Mouse (Mus musculus): ENCODE data around the gene Tpd52l2. TPM values are rescaled to one million over a fixed set of nuclear protein-coding genes. Genes with fewer than 3 reads are reported as not detected.

Gene Tpd52l2
- polyA plus RNA-seq, 1 experiment from 2014 or later: 149 TPM

GRCm38 (mm10) chr2:181548682-181549081 lies 51.7 kb downstream of the Tpd52l2 start:
- Histone ChIP-seq H3K4me2 (no peak overlapping the region), H3K9me3 (ENCODE audit: control insufficient read depth, low read length) (no peaks in the 10 kb centered on the region), H3K4me3 (ENCODE audit: low read depth, low read length) (no peak overlapping the region), H3K9ac (ENCODE audit: low read length) (no peak overlapping the region), H3K4me1 (ENCODE audit: control insufficient read depth, insufficient read depth, low read length) (no peaks in the 10 kb centered on the region), H3K27ac (ENCODE audit: low read depth, low read length) (no peak overlapping the region), H3K36me3 (ENCODE audit: control insufficient read depth, insufficient read depth, low read length) (peaks cover 38% of the 10 kb centered on the region), H3K27me3 (ENCODE audit: control insufficient read depth, insufficient read depth, low read length) (no peaks in the 10 kb centered on the region)
- ATAC-seq (ENCODE audit: low FRiP score) (no peak), DNase-seq (ENCODE audit: low spot score, missing footprints) (peak; percentile 26)
- WGBS: 91% methylated on average over 5 of the region's 5 CpGs

GRCm38 (mm10) chr2:181550233-181550632 lies 53.3 kb downstream of the Tpd52l2 start:
- no peaks in the 10 kb centered on the region for H3K27me3 ChIP-seq (ENCODE audit: control insufficient read depth, insufficient read depth, low read length)
- 100% methylated on average over 2 of the region's 2 CpGs for WGBS
- DNase-seq (ENCODE audit: low spot score, missing footprints): peak; percentile 65
- no peak overlapping the region for H3K4me2 ChIP-seq
- H3K9me3 ChIP-seq (ENCODE audit: control insufficient read depth, low read length): no peaks in the 10 kb centered on the region
- no peak overlapping the region for H3K27ac ChIP-seq (ENCODE audit: low read depth, low read length)
- no peaks in the 10 kb centered on the region for H3K4me1 ChIP-seq (ENCODE audit: control insufficient read depth, insufficient read depth, low read length)
- no peak overlapping the region for H3K4me3 ChIP-seq (ENCODE audit: low read depth, low read length)
- peaks cover 38% of the 10 kb centered on the region for H3K36me3 ChIP-seq (ENCODE audit: control insufficient read depth, insufficient read depth, low read length)
- ATAC-seq (ENCODE audit: low FRiP score): no peak
- H3K9ac ChIP-seq (ENCODE audit: low read length): no peak overlapping the region

GRCm38 (mm10) chr2:181553772-181554171 lies 56.8 kb downstream of the Tpd52l2 start:
- Histone ChIP-seq H3K36me3 (ENCODE audit: control insufficient read depth, insufficient read depth, low read length) (peaks cover 28% of the 10 kb centered on the region), H3K9me3 (ENCODE audit: control insufficient read depth, low read length) (no peaks in the 10 kb centered on the region), H3K9ac (ENCODE audit: low read length) (no peak overlapping the region), H3K27me3 (ENCODE audit: control insufficient read depth, insufficient read depth, low read length) (no peaks in the 10 kb centered on the region), H3K27ac (ENCODE audit: low read depth, low read length) (no peak overlapping the region), H3K4me2 (no peak overlapping the region), H3K4me3 (ENCODE audit: low read depth, low read length) (no peak overlapping the region), H3K4me1 (ENCODE audit: control insufficient read depth, insufficient read depth, low read length) (no peaks in the 10 kb centered on the region)
- DNase-seq (ENCODE audit: low spot score, missing footprints) (no peak), ATAC-seq (ENCODE audit: low FRiP score) (no peak)

- H3K4me3 ChIP-seq (ENCODE audit: low read depth, low read length): no peak overlapping the region
- H3K9ac ChIP-seq (ENCODE audit: low read length): no peak overlapping the region
- 92% methylated on average over 3 of the region's 3 CpGs for WGBS
- H3K27ac ChIP-seq (ENCODE audit: low read depth, low read length): no peak overlapping the region
- H3K4me2 ChIP-seq: no peak overlapping the region
- no peaks in the 10 kb centered on the region for H3K9me3 ChIP-seq (ENCODE audit: control insufficient read depth, low read length)
- H3K36me3 ChIP-seq (ENCODE audit: control insufficient read depth, insufficient read depth, low read length): no peaks in the 10 kb centered on the region
- DNase-seq (ENCODE audit: low spot score, missing footprints) (no peak), ATAC-seq (ENCODE audit: low FRiP score) (no peak)
- no peaks in the 10 kb centered on the region for H3K4me1 ChIP-seq (ENCODE audit: control insufficient read depth, insufficient read depth, low read length)
- no peaks in the 10 kb centered on the region for H3K27me3 ChIP-seq (ENCODE audit: control insufficient read depth, insufficient read depth, low read length)
Observed at GRCm38 (mm10) chr2:181567338-181567737, 70.4 kb downstream of the Tpd52l2 start.

Other genes starting within 250 kb of the Tpd52l2 start
- 18.9 and 19.7 TPM in 2 replicates for gene Gmeb2, start 209.1 kb upstream of the Tpd52l2 start, polyA plus RNA-seq (2014; fragmentation: Nextera tagmentation; extraction: Ambion mirVana)
- 357 and 359 TPM in 2 replicates for gene Stmn3, start 182.6 kb upstream of the Tpd52l2 start, polyA plus RNA-seq (2014; fragmentation: Nextera tagmentation; extraction: Ambion mirVana)
- gene Rtel1, start 177.4 kb upstream of the Tpd52l2 start, polyA plus RNA-seq (2014; fragmentation: Nextera tagmentation; extraction: Ambion mirVana): 50.8 and 57.8 TPM in 2 replicates
- 34.5 and 36.8 TPM in 2 replicates for gene Zgpat, start 132.2 kb upstream of the Tpd52l2 start, polyA plus RNA-seq (2014; fragmentation: Nextera tagmentation; extraction: Ambion mirVana)
- gene Arfrp1, start 131.7 kb upstream of the Tpd52l2 start, polyA plus RNA-seq (2014; fragmentation: Nextera tagmentation; extraction: Ambion mirVana): 54.2 and 60.9 TPM in 2 replicates
- gene Lime1, start 117.1 kb upstream of the Tpd52l2 start, polyA plus RNA-seq (2014; fragmentation: Nextera tagmentation; extraction: Ambion mirVana): 19.7 TPM in 2 replicates
- gene Zbtb46, start 37.7 kb upstream of the Tpd52l2 start, polyA plus RNA-seq (2014; fragmentation: Nextera tagmentation; extraction: Ambion mirVana): 16.2 and 16.5 TPM in 2 replicates
- 0.15 and 0.21 TPM in 2 replicates for gene Abhd16b, start 3.9 kb upstream of the Tpd52l2 start, polyA plus RNA-seq (2014; fragmentation: Nextera tagmentation; extraction: Ambion mirVana)
- 93.6 and 102 TPM in 2 replicates for gene Dnajc5, start 23.3 kb downstream of the Tpd52l2 start, polyA plus RNA-seq (2014; fragmentation: Nextera tagmentation; extraction: Ambion mirVana)
- gene Uckl1, start 87.8 kb downstream of the Tpd52l2 start, polyA plus RNA-seq (2014; fragmentation: Nextera tagmentation; extraction: Ambion mirVana): 46.4 and 50.2 TPM in 2 replicates
- gene Prpf6, start 94.7 kb downstream of the Tpd52l2 start, polyA plus RNA-seq (2014; fragmentation: Nextera tagmentation; extraction: Ambion mirVana): 77.0 and 82.6 TPM in 2 replicates
- gene Zfp512b, start 95.7 kb downstream of the Tpd52l2 start, polyA plus RNA-seq (2014; fragmentation: Nextera tagmentation; extraction: Ambion mirVana): 24.6 and 27.0 TPM in 2 replicates
- gene Samd10, start 102.1 kb downstream of the Tpd52l2 start, polyA plus RNA-seq (2014; fragmentation: Nextera tagmentation; extraction: Ambion mirVana): 63.4 and 64.4 TPM in 2 replicates
- gene Gm29797, start 159.9 kb downstream of the Tpd52l2 start, polyA plus RNA-seq (2014; fragmentation: Nextera tagmentation; extraction: Ambion mirVana): not detected in 2 replicates
- gene Sox18, start 174.5 kb downstream of the Tpd52l2 start, polyA plus RNA-seq (2014; fragmentation: Nextera tagmentation; extraction: Ambion mirVana): 12.5 and 14.6 TPM in 2 replicates
- 15.5 and 16.0 TPM in 2 replicates for gene Tcea2, start 183.2 kb downstream of the Tpd52l2 start, polyA plus RNA-seq (2014; fragmentation: Nextera tagmentation; extraction: Ambion mirVana)
- 61.6 and 65.4 TPM in 2 replicates for gene Rgs19, start 196.8 kb downstream of the Tpd52l2 start, polyA plus RNA-seq (2014; fragmentation: Nextera tagmentation; extraction: Ambion mirVana)
- gene Lkaaear1, start 201.3 kb downstream of the Tpd52l2 start, polyA plus RNA-seq (2014; fragmentation: Nextera tagmentation; extraction: Ambion mirVana): not detected in 2 replicates
- gene Oprl1, start 217.9 kb downstream of the Tpd52l2 start, polyA plus RNA-seq (2014; fragmentation: Nextera tagmentation; extraction: Ambion mirVana): 21.7 and 22.9 TPM in 2 replicates

Measured in midbrain, embryonic 11.5 days (tissue).